Mouse (Mus musculus) brain, adult 10 weeks (tissue): ENCODE results near the gene Adprh. TPM values are rescaled to one million over a fixed set of nuclear protein-coding genes. Genes with fewer than 3 reads are reported as not detected.

ENCODE experiments used
- polyA plus RNA-seq: library from polyadenylated mRNA; stranded (reverse); fragments of 350-450 nt; fragmentation: Illumina TruSeq; extraction: RNeasy Lipid Tissue Mini Kit (QIAGEN cat#74804); gene quantifications from one replicate; pipeline ENCODE4 v1.2.3, GENCODE M21; 2015; ENCODE audit warnings: low read depth, low replicate concordance

Adprh gene
- polyA plus RNA-seq = 71.9 TPM

GRCm38 (mm10) chr16:38452442-38453202 is at the start of gene Adprh:
Gene Adprh, minus strand, starts transcription at chr16:38452703.

GRCm38 (mm10) chr16:38455511-38456418 is 3.3 kb upstream of the Adprh start, which contains the start of gene Cd80:
Gene Cd80, plus strand, starts transcription at chr16:38455561.

GRCm38 (mm10) chr16:38432498-38433425 is 19.7 kb downstream of the Adprh start, which contains the start of gene Pla1a:
Gene Pla1a, minus strand, starts transcription at chr16:38433145.

Other genes starting within 250 kb of the Adprh start
- gene Nr1i2, start 157.9 kb downstream of the Adprh start, polyA plus RNA-seq = not detected
- 1.4 TPM for gene Maats1, start 110.6 kb downstream of the Adprh start, polyA plus RNA-seq
- 300 TPM for gene Cox17, start 105.7 kb downstream of the Adprh start, polyA plus RNA-seq
- gene Gm21987, start 105.7 kb downstream of the Adprh start, polyA plus RNA-seq = not detected
- gene Popdc2, start 90.5 kb downstream of the Adprh start, polyA plus RNA-seq = 0.42 TPM
- gene Pla1a, start 19.6 kb downstream of the Adprh start, polyA plus RNA-seq = 2.7 TPM
- gene Cd80, start 2.9 kb upstream of the Adprh start, polyA plus RNA-seq = 0.61 TPM
- 27.7 TPM for gene Timmdc1, start 70.0 kb upstream of the Adprh start, polyA plus RNA-seq
- 57.1 TPM for gene Poglut1, start 97.6 kb upstream of the Adprh start, polyA plus RNA-seq
- gene Tmem39a, start 106.0 kb upstream of the Adprh start, polyA plus RNA-seq = 15.3 TPM